Mouse (Mus musculus): Measurements from ENCODE around the gene Eef1akmt1. TPM values are rescaled to one million over a fixed set of nuclear protein-coding genes. Genes with fewer than 3 reads are reported as not detected.
A peak's percentile ranks its signal among the peaks of the same experiment; 100 is the strongest.

Eef1akmt1 gene
- polyA plus RNA-seq, 1 experiment from 2014 or later = 87.3 TPM

GRCm38 (mm10) chr14:57555471-57556070 lies 15.8 kb downstream of the Eef1akmt1 start:
- 88% methylated on average over 7 of the region's 7 CpGs for WGBS
- Histone ChIP-seq H3K4me2 (ENCODE audit: low read length) (no peak overlapping the region), H3K27ac (ENCODE audit: low read length) (no peak overlapping the region), H3K9me3 (replicated peaks; ENCODE audit: control insufficient read depth, low read length, poor library complexity, severe bottlenecking) (no peaks in the 10 kb centered on the region), H3K4me3 (ENCODE audit: low read depth, low read length) (no peak overlapping the region), H3K27me3 (ENCODE audit: control insufficient read depth, insufficient read depth, low read depth, low read length) (no peaks in the 10 kb centered on the region), H3K9ac (ENCODE audit: low read depth, low read length) (no peak overlapping the region), H3K4me1 (ENCODE audit: control insufficient read depth, insufficient read depth, low read length) (no peaks in the 10 kb centered on the region), H3K36me3 (ENCODE audit: control insufficient read depth, insufficient read depth, low read length) (no peaks in the 10 kb centered on the region)
- no peak for ATAC-seq

- no peak for ATAC-seq
- WGBS = 94% methylated on average over 5 of the region's 5 CpGs
Observed at GRCm38 (mm10) chr14:57554434-57554833, 17.0 kb downstream of the Eef1akmt1 start.

GRCm38 (mm10) chr14:57552945-57553344 lies 18.5 kb downstream of the Eef1akmt1 start:
- Histone ChIP-seq H3K9ac (ENCODE audit: low read depth, low read length) (no peak overlapping the region), H3K4me2 (ENCODE audit: low read length) (no peak overlapping the region), H3K9me3 (replicated peaks; ENCODE audit: control insufficient read depth, low read length, poor library complexity, severe bottlenecking) (no peaks in the 10 kb centered on the region), H3K27me3 (ENCODE audit: control insufficient read depth, insufficient read depth, low read depth, low read length) (no peaks in the 10 kb centered on the region), H3K27ac (ENCODE audit: low read length) (no peak overlapping the region), H3K36me3 (ENCODE audit: control insufficient read depth, insufficient read depth, low read length) (peaks cover 6% of the 10 kb centered on the region), H3K4me1 (ENCODE audit: control insufficient read depth, insufficient read depth, low read length) (no peaks in the 10 kb centered on the region), H3K4me3 (ENCODE audit: low read depth, low read length) (no peak overlapping the region)
- ATAC-seq = no peak

More at GRCm38 (mm10) chr14:57554434-57554833, 17.0 kb downstream of the Eef1akmt1 start:
- peaks cover 3% of the 10 kb centered on the region; the same call in 1 of the 2 replicates for H3K36me3 ChIP-seq (ENCODE audit: control insufficient read depth, insufficient read depth, low read length)
- no peak overlapping the region for H3K27ac ChIP-seq (ENCODE audit: low read length)
- no peaks in the 10 kb centered on the region for H3K4me1 ChIP-seq (ENCODE audit: control insufficient read depth, insufficient read depth, low read length)
- no peak overlapping the region for H3K4me3 ChIP-seq (ENCODE audit: low read depth, low read length)
- H3K27me3 ChIP-seq (ENCODE audit: control insufficient read depth, insufficient read depth, low read depth, low read length) = no peaks in the 10 kb centered on the region
- no peak overlapping the region for H3K9ac ChIP-seq (ENCODE audit: low read depth, low read length)
- no peaks in the 10 kb centered on the region for H3K9me3 ChIP-seq (replicated peaks; ENCODE audit: control insufficient read depth, low read length, poor library complexity, severe bottlenecking)
- H3K4me2 ChIP-seq (ENCODE audit: low read length) = no peak overlapping the region

- 94% methylated on average over 5 of the region's 5 CpGs for whole genome bisulfite sequencing
- ATAC-seq = no peak
- H3K27ac ChIP-seq (ENCODE audit: low read length) = no peak overlapping the region
Observed at GRCm38 (mm10) chr14:57547062-57547461, 24.4 kb downstream of the Eef1akmt1 start.

GRCm38 (mm10) chr14:57546557-57547021 lies 24.8 kb downstream of the Eef1akmt1 start:
- no peak overlapping the region for H3K27ac ChIP-seq (ENCODE audit: low read length)
- H3K9me3 ChIP-seq (replicated peaks; ENCODE audit: control insufficient read depth, low read length, poor library complexity, severe bottlenecking) = peaks cover 1% of the 10 kb centered on the region; the same call in 1 of the 2 replicates
- H3K4me1 ChIP-seq (ENCODE audit: control insufficient read depth, insufficient read depth, low read length) = no peaks in the 10 kb centered on the region
- WGBS = 27% methylated on average over 13 of the region's 13 CpGs
- H3K4me2 ChIP-seq (ENCODE audit: low read length) = no peak overlapping the region
- no peak overlapping the region for H3K9ac ChIP-seq (ENCODE audit: low read depth, low read length)
- no peak for ATAC-seq
- no peaks in the 10 kb centered on the region for H3K27me3 ChIP-seq (ENCODE audit: control insufficient read depth, insufficient read depth, low read depth, low read length)
- H3K4me3 ChIP-seq (ENCODE audit: low read depth, low read length) = no peak overlapping the region
- peaks cover 8% of the 10 kb centered on the region for H3K36me3 ChIP-seq (ENCODE audit: control insufficient read depth, insufficient read depth, low read length)

More at GRCm38 (mm10) chr14:57547062-57547461, 24.4 kb downstream of the Eef1akmt1 start:
- Histone ChIP-seq H3K9me3 (replicated peaks; ENCODE audit: control insufficient read depth, low read length, poor library complexity, severe bottlenecking) (no peaks in the 10 kb centered on the region), H3K4me3 (ENCODE audit: low read depth, low read length) (no peak overlapping the region), H3K27me3 (ENCODE audit: control insufficient read depth, insufficient read depth, low read depth, low read length) (no peaks in the 10 kb centered on the region), H3K9ac (ENCODE audit: low read depth, low read length) (no peak overlapping the region), H3K36me3 (ENCODE audit: control insufficient read depth, insufficient read depth, low read length) (peaks cover 8% of the 10 kb centered on the region), H3K4me2 (ENCODE audit: low read length) (no peak overlapping the region), H3K4me1 (ENCODE audit: control insufficient read depth, insufficient read depth, low read length) (no peaks in the 10 kb centered on the region)

- Histone ChIP-seq H3K9me3 (replicated peaks; ENCODE audit: control insufficient read depth, low read length, poor library complexity, severe bottlenecking) (peaks cover 3% of the 10 kb centered on the region; the same call in 1 of the 2 replicates), H3K4me3 (ENCODE audit: low read depth, low read length) (no peak overlapping the region), H3K36me3 (ENCODE audit: control insufficient read depth, insufficient read depth, low read length) (peaks cover 8% of the 10 kb centered on the region), H3K9ac (ENCODE audit: low read depth, low read length) (no peak overlapping the region), H3K4me2 (ENCODE audit: low read length) (no peak overlapping the region), H3K27me3 (ENCODE audit: control insufficient read depth, insufficient read depth, low read depth, low read length) (no peaks in the 10 kb centered on the region), H3K4me1 (ENCODE audit: control insufficient read depth, insufficient read depth, low read length) (no peaks in the 10 kb centered on the region), H3K27ac (ENCODE audit: low read length) (no peak overlapping the region)
- 86% methylated on average over 8 of the region's 8 CpGs for WGBS
- ATAC-seq = no peak
Observed at GRCm38 (mm10) chr14:57546131-57546530, 25.3 kb downstream of the Eef1akmt1 start.

- Histone ChIP-seq H3K27ac (ENCODE audit: low read length) (no peak overlapping the region), H3K27me3 (ENCODE audit: control insufficient read depth, insufficient read depth, low read depth, low read length) (no peaks in the 10 kb centered on the region), H3K36me3 (ENCODE audit: control insufficient read depth, insufficient read depth, low read length) (peaks cover 8% of the 10 kb centered on the region), H3K9me3 (replicated peaks; ENCODE audit: control insufficient read depth, low read length, poor library complexity, severe bottlenecking) (peaks cover 3% of the 10 kb centered on the region; the same call in 1 of the 2 replicates), H3K4me1 (ENCODE audit: control insufficient read depth, insufficient read depth, low read length) (no peaks in the 10 kb centered on the region), H3K4me3 (ENCODE audit: low read depth, low read length) (no peak overlapping the region), H3K9ac (ENCODE audit: low read depth, low read length) (no peak overlapping the region), H3K4me2 (ENCODE audit: low read length) (no peak overlapping the region)
- 87% methylated on average over 17 of the region's 17 CpGs for WGBS
- peak; percentile 12; the same call in 1 of the 2 replicates for ATAC-seq
Observed at GRCm38 (mm10) chr14:57545526-57545925, 25.9 kb downstream of the Eef1akmt1 start.

GRCm38 (mm10) chr14:57543420-57544039 lies 27.9 kb downstream of the Eef1akmt1 start:
- Histone ChIP-seq H3K4me2 (ENCODE audit: low read length) (no peak overlapping the region), H3K4me1 (ENCODE audit: control insufficient read depth, insufficient read depth, low read length) (no peaks in the 10 kb centered on the region), H3K27ac (ENCODE audit: low read length) (no peak overlapping the region), H3K27me3 (ENCODE audit: control insufficient read depth, insufficient read depth, low read depth, low read length) (no peaks in the 10 kb centered on the region), H3K4me3 (ENCODE audit: low read depth, low read length) (no peak overlapping the region), H3K36me3 (ENCODE audit: control insufficient read depth, insufficient read depth, low read length) (peaks cover 2% of the 10 kb centered on the region), H3K9me3 (replicated peaks; ENCODE audit: control insufficient read depth, low read length, poor library complexity, severe bottlenecking) (peaks cover 3% of the 10 kb centered on the region; the same call in 1 of the 2 replicates), H3K9ac (ENCODE audit: low read depth, low read length) (no peak overlapping the region)
- 89% methylated on average over 13 of the region's 13 CpGs for WGBS
- no peak for ATAC-seq

- WGBS = 46% methylated on average over 34 of the region's 34 CpGs
- Histone ChIP-seq H3K4me1 (ENCODE audit: control insufficient read depth, insufficient read depth, low read length) (peaks cover 4% of the 10 kb centered on the region; the same call in 1 of the 2 replicates), H3K4me3 (ENCODE audit: low read depth, low read length) (no peak overlapping the region), H3K9ac (ENCODE audit: low read depth, low read length) (no peak overlapping the region), H3K9me3 (replicated peaks; ENCODE audit: control insufficient read depth, low read length, poor library complexity, severe bottlenecking) (peaks cover 3% of the 10 kb centered on the region; the same call in 1 of the 2 replicates), H3K27me3 (ENCODE audit: control insufficient read depth, insufficient read depth, low read depth, low read length) (no peaks in the 10 kb centered on the region), H3K4me2 (ENCODE audit: low read length) (no peak overlapping the region), H3K27ac (ENCODE audit: low read length) (no peak overlapping the region), H3K36me3 (ENCODE audit: control insufficient read depth, insufficient read depth, low read length) (peaks cover 2% of the 10 kb centered on the region)
- no peak for ATAC-seq
Observed at GRCm38 (mm10) chr14:57542231-57542630, 29.2 kb downstream of the Eef1akmt1 start.

All from midbrain, embryonic 16.5 days (tissue).